Mouse (Mus musculus) liver, embryonic 13.5 days (tissue): Measurements from ENCODE around the gene Gapdh. TPM values are rescaled to one million over a fixed set of nuclear protein-coding genes. Genes with fewer than 3 reads are reported as not detected.

Experiments
- ATAC-seq: fragments of 200-750 bp; cut with Nextera tagmentation; 2 replicates; pipeline ENCODE4 v1.8.0; 2017; ENCODE audit warnings: low read depth, mild to moderate bottlenecking, moderate number of reproducible peaks, moderate library complexity
- DNase-seq: peaks from one replicate; pipeline ENCODE4 v3.0.0; 2022
- H3K27ac ChIP-seq: fragments of 300-500 bp; sonication (generic); 2 replicates; pipeline ENCODE4 v1.5.1; 2015; ENCODE audit warnings: moderate library complexity, mild to moderate bottlenecking, inconsistent platforms
- H3K27me3 ChIP-seq: fragments of 300-500 bp; sonication (generic); 2 replicates; pipeline ENCODE4 v1.6.1; 2015; ENCODE audit warnings: mild to moderate bottlenecking, inconsistent platforms
- H3K36me3 ChIP-seq: fragments of 300-500 bp; sonication (generic); 2 replicates; pipeline ENCODE4 v1.6.1; 2015; ENCODE audit warnings: mild to moderate bottlenecking, inconsistent platforms
- H3K4me1 ChIP-seq: fragments of 300-500 bp; sonication (generic); replicated peaks from 2 replicates; pipeline ENCODE4 v1.6.1; 2015; ENCODE audit warnings: inconsistent platforms
- H3K4me2 ChIP-seq: fragments of 300-500 bp; sonication (generic); 2 replicates; pipeline ENCODE4 v1.6.1; 2015; ENCODE audit warnings: inconsistent platforms, mild to moderate bottlenecking, moderate library complexity
- H3K4me3 ChIP-seq: fragments of 300-500 bp; sonication (generic); replicated peaks from 2 replicates; pipeline ENCODE4 v1.5.1; 2015; ENCODE audit warnings: mild to moderate bottlenecking, inconsistent platforms
- H3K9ac ChIP-seq: fragments of 300-500 bp; sonication (generic); 2 replicates; pipeline ENCODE4 v1.6.1; 2015; ENCODE audit warnings: mild to moderate bottlenecking, inconsistent platforms
- H3K9me3 ChIP-seq: fragments of 300-500 bp; sonication (generic); replicated peaks from 2 replicates; pipeline ENCODE4 v1.6.1; 2016; ENCODE audit warnings: inconsistent platforms
- WGBS: fragments of 180-500 bp; shearing (Covaris S2); methylation state at CpG from one replicate; pipeline ENCODE4 v1.1.7; 2015; ENCODE audit not compliant: insufficient replicate concordance; 5-methylcytosine and 5-hydroxymethylcytosine counted together
- polyA plus RNA-seq: library from polyadenylated mRNA; unstranded; fragments of >200 nt; fragmentation: Nextera tagmentation; extraction: Ambion mirVana; gene quantifications from 2 replicates; pipeline ENCODE4 v1.2.1, GENCODE M21; 2015

Gapdh gene
- polyA plus RNA-seq, 1 experiment from 2014 or later: 1,179 TPM

- peak overlapping the region; percentile 100 for H3K27ac ChIP-seq
- DNase-seq (peak; percentile 89), ATAC-seq (peak; percentile 88)
- H3K9ac ChIP-seq: peak overlapping the region; percentile 92
- H3K36me3 ChIP-seq: peaks cover 51% of the 10 kb centered on the region
- no peaks in the 10 kb centered on the region for H3K9me3 ChIP-seq
- H3K4me3 ChIP-seq: peak overlapping the region; percentile 83
- no peaks in the 10 kb centered on the region for H3K27me3 ChIP-seq
- peaks cover 46% of the 10 kb centered on the region for H3K4me1 ChIP-seq
- under 1% methylated on average over 34 of the region's 34 CpGs for WGBS
- H3K4me2 ChIP-seq: peak overlapping the region; percentile 75
Measured at GRCm38 (mm10) chr6:125192016-125192714, 25.9 kb upstream of the Gapdh start.

GRCm38 (mm10) chr6:125191332-125192015, 25.2 kb upstream of the Gapdh start, which contains the start of the genes Ncapd2 and Mrpl51:
Ncapd2 (minus strand) TSS chr6:125191701.
Mrpl51 (plus strand) TSS chr6:125191801.
- H3K4me3 ChIP-seq: peak within 1 kb of the TSS; percentile 83
- peaks cover 58% of the 10 kb centered on the region for H3K36me3 ChIP-seq
- no peaks in the 10 kb centered on the region for H3K27me3 ChIP-seq
- H3K4me1 ChIP-seq: peaks cover 46% of the 10 kb centered on the region
- no peaks in the 10 kb centered on the region for H3K9me3 ChIP-seq
- peak within 1 kb of the TSS; percentile 92 for H3K9ac ChIP-seq
- peak within 1 kb of the TSS; percentile 100 for H3K27ac ChIP-seq
- DNase-seq: peak; percentile 97
- under 1% methylated on average over 54 of the region's 54 CpGs for WGBS
- ATAC-seq: peak; percentile 90
- H3K4me2 ChIP-seq: peak within 1 kb of the TSS; percentile 75

GRCm38 (mm10) chr6:125190816-125191215, 24.5 kb upstream of the Gapdh start:
- Histone ChIP-seq H3K9ac (peak overlapping the region; percentile 92), H3K4me3 (peak overlapping the region; percentile 83), H3K4me1 (peaks cover 46% of the 10 kb centered on the region), H3K36me3 (peaks cover 65% of the 10 kb centered on the region), H3K27ac (peak overlapping the region; percentile 100), H3K27me3 (no peaks in the 10 kb centered on the region), H3K9me3 (no peaks in the 10 kb centered on the region), H3K4me2 (peak overlapping the region; percentile 75)
- DNase-seq (no peak), ATAC-seq (no peak)

DNA sequence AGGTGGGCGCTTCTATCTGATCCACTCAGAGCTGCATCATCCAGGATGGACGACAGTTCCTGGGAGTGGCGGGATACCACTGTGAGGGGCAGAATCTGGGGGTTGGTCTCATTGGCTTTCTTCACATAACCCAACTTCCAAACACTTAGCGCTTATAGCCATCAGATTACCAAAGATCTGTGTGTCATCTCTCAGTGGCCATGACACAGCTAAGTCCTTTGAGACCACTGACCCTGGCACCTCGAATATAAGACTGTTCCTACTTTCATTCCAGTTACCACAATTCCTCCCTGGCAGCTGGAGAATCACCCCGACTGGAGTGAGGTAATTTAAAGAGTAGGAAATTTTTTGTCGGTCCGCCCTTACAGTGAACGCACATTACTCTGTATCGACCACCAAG, 19.9 kb upstream of the Gapdh start:
- Histone ChIP-seq H3K27me3 (no peaks in the 10 kb centered on the region), H3K4me3 (no peak overlapping the region), H3K27ac (no peak overlapping the region), H3K36me3 (peaks cover 86% of the 10 kb centered on the region), H3K4me2 (no peak overlapping the region), H3K9me3 (no peaks in the 10 kb centered on the region), H3K9ac (no peak overlapping the region), H3K4me1 (peaks cover 32% of the 10 kb centered on the region)
- no peak for ATAC-seq
- DNase-seq: no peak
- 91% methylated on average over 10 of the region's 10 CpGs for WGBS

- peaks cover 100% of the 10 kb centered on the region for H3K36me3 ChIP-seq
- no peaks in the 10 kb centered on the region for H3K27me3 ChIP-seq
- H3K4me1 ChIP-seq: no peaks in the 10 kb centered on the region
- H3K4me2 ChIP-seq: no peak overlapping the region
- no peak overlapping the region for H3K27ac ChIP-seq
- ATAC-seq: no peak
- WGBS: 86% methylated on average over 5 of the region's 5 CpGs
- no peaks in the 10 kb centered on the region for H3K9me3 ChIP-seq
- H3K4me3 ChIP-seq: no peak overlapping the region
- no peak overlapping the region for H3K9ac ChIP-seq
- no peak for DNase-seq
Measured at GRCm38 (mm10) chr6:125182133-125182532, 15.9 kb upstream of the Gapdh start.

GRCm38 (mm10) chr6:125179601-125180000, 13.3 kb upstream of the Gapdh start:
- no peak for DNase-seq
- no peaks in the 10 kb centered on the region for H3K4me1 ChIP-seq
- H3K27me3 ChIP-seq: no peaks in the 10 kb centered on the region
- no peaks in the 10 kb centered on the region for H3K9me3 ChIP-seq
- no peak for ATAC-seq
- no peak overlapping the region for H3K4me2 ChIP-seq
- H3K36me3 ChIP-seq: peaks cover 100% of the 10 kb centered on the region
- H3K4me3 ChIP-seq: no peak overlapping the region
- H3K27ac ChIP-seq: no peak overlapping the region
- WGBS: 92% methylated on average over 7 of the region's 7 CpGs
- no peak overlapping the region for H3K9ac ChIP-seq

GRCm38 (mm10) chr6:125175469-125175868, 9.2 kb upstream of the Gapdh start:
- Histone ChIP-seq H3K36me3 (peaks cover 100% of the 10 kb centered on the region), H3K27ac (no peak overlapping the region), H3K27me3 (no peaks in the 10 kb centered on the region), H3K4me2 (no peak overlapping the region), H3K9ac (no peak overlapping the region), H3K9me3 (no peaks in the 10 kb centered on the region), H3K4me1 (peaks cover 11% of the 10 kb centered on the region; the same call in 1 of the 2 replicates), H3K4me3 (no peak overlapping the region)
- ATAC-seq (no peak), DNase-seq (no peak)
- WGBS: 95% methylated on average over 5 of the region's 5 CpGs

DNA sequence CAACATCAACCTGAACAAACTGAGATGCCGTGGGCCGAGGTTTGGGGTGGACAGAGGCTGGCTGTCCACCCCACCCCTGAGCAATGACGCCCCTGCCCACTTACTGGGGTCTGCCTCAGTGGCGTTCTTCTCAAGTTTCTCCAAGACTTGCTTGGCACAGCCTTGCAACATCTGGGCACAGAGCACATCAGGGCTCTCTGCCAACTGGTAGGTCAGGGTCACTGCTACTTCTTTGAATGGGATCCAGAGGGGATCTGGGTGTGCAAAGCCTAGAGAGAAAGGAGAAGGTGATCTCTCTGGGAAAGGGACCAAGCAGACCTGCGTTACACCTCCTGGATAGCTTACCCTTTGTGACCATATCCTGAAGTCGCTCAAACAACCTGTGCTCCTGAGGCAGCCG, 7.0 kb upstream of the Gapdh start:
- no peak overlapping the region for H3K27ac ChIP-seq
- H3K27me3 ChIP-seq: no peaks in the 10 kb centered on the region
- peaks cover 100% of the 10 kb centered on the region for H3K36me3 ChIP-seq
- no peak overlapping the region for H3K9ac ChIP-seq
- H3K4me1 ChIP-seq: peaks cover 19% of the 10 kb centered on the region
- H3K4me2 ChIP-seq: no peak overlapping the region
- no peak overlapping the region for H3K4me3 ChIP-seq
- 88% methylated on average over 7 of the region's 7 CpGs for WGBS
- DNase-seq (no peak), ATAC-seq (no peak)
- no peaks in the 10 kb centered on the region for H3K9me3 ChIP-seq

- Histone ChIP-seq H3K4me2 (no peak overlapping the region), H3K27ac (0 out of 2 replicates have a peak overlapping the region, but pooled peaks have one; percentile 35), H3K27me3 (no peaks in the 10 kb centered on the region), H3K4me3 (no peak overlapping the region), H3K9ac (no peak overlapping the region), H3K4me1 (peaks cover 27% of the 10 kb centered on the region), H3K36me3 (peaks cover 100% of the 10 kb centered on the region), H3K9me3 (no peaks in the 10 kb centered on the region)
- ATAC-seq (peak; percentile 30; the same call in 1 of the 2 replicates), DNase-seq (no peak)
- WGBS: 64% methylated on average over 2 of the region's 2 CpGs
Measured at GRCm38 (mm10) chr6:125172474-125172873, 6.2 kb upstream of the Gapdh start.

DNA sequence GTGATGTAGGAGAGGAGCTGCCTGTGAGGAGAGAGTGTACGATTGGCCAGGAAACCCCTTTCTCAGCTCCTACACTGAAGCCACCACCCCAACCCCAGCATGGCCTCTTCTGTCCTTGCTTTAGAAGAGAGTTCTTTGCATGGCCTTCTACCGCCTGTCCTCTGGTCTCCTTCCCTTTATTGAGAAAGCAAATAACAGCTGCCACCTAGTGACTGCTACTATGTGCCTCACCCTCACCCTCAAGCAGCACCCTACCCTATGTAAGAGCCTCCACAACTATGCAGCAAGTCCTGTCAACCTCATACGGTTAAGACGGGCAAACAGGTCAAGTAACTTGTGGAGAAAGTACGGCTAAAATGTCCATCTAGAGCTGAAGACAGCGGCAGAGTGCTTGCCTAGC, 3.9 kb upstream of the Gapdh start:
- 86% methylated on average over 6 of the region's 6 CpGs for WGBS
- Histone ChIP-seq H3K27ac (no peak overlapping the region), H3K4me3 (no peak overlapping the region), H3K27me3 (no peaks in the 10 kb centered on the region), H3K9me3 (no peaks in the 10 kb centered on the region), H3K36me3 (peaks cover 88% of the 10 kb centered on the region), H3K9ac (no peak overlapping the region), H3K4me1 (peaks cover 47% of the 10 kb centered on the region), H3K4me2 (no peak overlapping the region)
- DNase-seq (no peak), ATAC-seq (no peak)

GRCm38 (mm10) chr6:125168086-125168485, 1.8 kb upstream of the Gapdh start:
- 91% methylated on average over 14 of the region's 14 CpGs for WGBS
- Histone ChIP-seq H3K27ac (peak overlapping the region; percentile 90; the same call in 1 of the 2 replicates), H3K9me3 (no peaks in the 10 kb centered on the region), H3K36me3 (peaks cover 80% of the 10 kb centered on the region), H3K4me2 (no peak overlapping the region), H3K4me3 (no peak overlapping the region), H3K27me3 (no peaks in the 10 kb centered on the region), H3K4me1 (peaks cover 56% of the 10 kb centered on the region), H3K9ac (no peak overlapping the region)
- DNase-seq (no peak), ATAC-seq (no peak)
